Mouse (Mus musculus): ENCODE data around the gene Mak.
"Not testable (repeated sequence)": the region's sequence is repeated elsewhere in the genome, so short reads cannot be mapped to it uniquely, and the experiment has no call there.

Mak gene

GRCm38 (mm10) chr13:40998537-40998936 lies 81.0 kb downstream of the Mak start:
- not testable (repeated sequence) for DNase-seq (ENCODE audit: low spot score)

GRCm38 (mm10) chr13:40994487-40995263 lies 84.8 kb downstream of the Mak start:
- DNase-seq (ENCODE audit: low spot score): peak; percentile 38

GRCm38 (mm10) chr13:40988418-40988817 lies 91.1 kb downstream of the Mak start:
- DNase-seq (ENCODE audit: low spot score): no peak

GRCm38 (mm10) chr13:40987608-40988303 lies 91.8 kb downstream of the Mak start:
- DNase-seq (ENCODE audit: low spot score): not testable (repeated sequence)

GRCm38 (mm10) chr13:40986081-40986480 lies 93.4 kb downstream of the Mak start:
- DNase-seq (ENCODE audit: low spot score): no peak

- DNase-seq (ENCODE audit: low spot score): no peak
These were observed 96.7 kb downstream of the Mak start for GRCm38 (mm10) chr13:40982759-40983158.

GRCm38 (mm10) chr13:40979321-40979720 lies 100.2 kb downstream of the Mak start:
- DNase-seq (ENCODE audit: low spot score): no peak

GRCm38 (mm10) chr13:40978652-40979051 lies 100.9 kb downstream of the Mak start:
- DNase-seq (ENCODE audit: low spot score): no peak

- peak; percentile 83 for DNase-seq (ENCODE audit: low spot score)
These were observed 101.9 kb downstream of the Mak start for GRCm38 (mm10) chr13:40977609-40978008.

All from embryo, embryonic 10 days (tissue).